Mouse (Mus musculus) CD8-positive naive resting alpha-beta T cell, adult 2 months (primary cell): Measurements from ENCODE around the gene Csta1.

ENCODE experiments used
- DNase-seq, 2 experiments: peaks; one replicate each; pipeline ENCODE4 v3.0.0; 2022; ENCODE audit warnings: low read depth in 2 of 2, low spot score in 2 of 2

The Csta1 gene

GRCm38 (mm10) chr16:36071450-36072379, 59.3 kb downstream of the Csta1 start, which contains the start of the genes Fam162a and Ccdc58:
TSS of gene Fam162a (minus strand) at chr16:36071594.
TSS of gene Ccdc58 (plus strand) at chr16:36071685.
- DNase-seq, result peak; percentile 86 to 89

DNA sequence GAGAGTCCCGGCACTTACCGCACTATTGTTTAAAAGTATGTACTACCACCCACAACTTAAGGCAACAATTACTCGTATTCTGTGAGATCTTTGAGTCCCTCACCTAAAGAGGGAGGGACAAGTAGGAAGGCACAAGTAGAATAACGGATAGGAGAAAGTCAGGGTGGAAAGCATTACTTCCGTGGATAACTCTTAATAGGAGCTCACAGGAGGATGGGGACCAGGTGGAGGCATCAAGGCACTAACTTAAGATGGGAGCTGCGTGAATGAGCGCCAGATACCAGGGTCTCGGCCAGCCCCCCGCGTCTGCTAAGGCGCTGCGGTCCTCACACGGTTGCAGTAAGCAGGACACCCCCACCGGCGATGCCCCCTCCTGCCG, 60.0 kb downstream of the Csta1 start:
- DNase-seq, result no peak
